Mouse (Mus musculus) heart, postnatal 10 days (tissue): Measurements from ENCODE around the gene Atp6v1e2. TPM values are rescaled to one million over a fixed set of nuclear protein-coding genes. Genes with fewer than 3 reads are reported as not detected.

Experiments used
- DNase-seq, 2 experiments: peaks; one replicate each; pipeline ENCODE4 v3.0.0; 2021
- intact Hi-C: fragments of 180-260 bp; cut with DNase I; formaldehyde crosslinking; loops from one replicate; pipeline ENCODE4 v1.15.1; 2025
- total RNA-seq, 2 experiments: library from RNA; stranded (reverse); gene quantifications; 2 replicates each; pipeline ENCODE4 v1.2.3; 2021

The Atp6v1e2 gene
- total RNA-seq, 2 experiments from 2014 or later, result not detected

DNA sequence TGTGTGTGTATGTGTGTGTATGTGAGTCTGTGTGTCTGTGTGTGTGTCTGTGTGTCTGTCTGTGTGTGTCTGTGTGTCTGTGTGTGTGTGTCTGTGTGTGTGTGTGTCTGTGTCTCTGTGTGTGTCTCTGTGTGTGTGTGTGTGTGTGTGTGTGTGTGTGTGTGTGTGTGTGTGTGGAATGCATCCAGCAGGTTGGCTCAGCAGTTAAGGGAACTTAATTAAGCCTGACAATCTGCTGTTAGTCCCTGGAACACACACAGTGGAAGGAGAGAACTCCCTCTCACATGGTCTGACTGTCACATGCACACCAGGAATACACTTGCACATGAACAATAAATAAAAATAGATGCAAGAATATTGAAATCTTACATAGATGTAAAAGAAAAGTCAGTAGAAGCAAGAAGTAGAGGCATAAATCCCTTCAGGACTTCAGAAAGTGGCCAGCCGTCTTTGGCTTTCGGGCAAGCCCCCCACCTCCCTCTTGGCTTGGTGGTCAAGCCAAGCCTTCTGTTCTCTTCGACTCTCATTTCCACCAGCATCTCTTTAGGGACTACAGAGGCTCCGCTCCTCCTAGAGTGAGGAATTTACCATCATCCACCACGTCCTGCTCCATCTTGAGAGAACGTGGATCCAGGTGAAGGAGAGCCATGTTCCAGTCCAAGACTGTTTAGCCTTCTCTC, 50.1 kb downstream of the Atp6v1e2 start:
- intact Hi-C loops, result no loop called here
- no peak for DNase-seq

DNA sequence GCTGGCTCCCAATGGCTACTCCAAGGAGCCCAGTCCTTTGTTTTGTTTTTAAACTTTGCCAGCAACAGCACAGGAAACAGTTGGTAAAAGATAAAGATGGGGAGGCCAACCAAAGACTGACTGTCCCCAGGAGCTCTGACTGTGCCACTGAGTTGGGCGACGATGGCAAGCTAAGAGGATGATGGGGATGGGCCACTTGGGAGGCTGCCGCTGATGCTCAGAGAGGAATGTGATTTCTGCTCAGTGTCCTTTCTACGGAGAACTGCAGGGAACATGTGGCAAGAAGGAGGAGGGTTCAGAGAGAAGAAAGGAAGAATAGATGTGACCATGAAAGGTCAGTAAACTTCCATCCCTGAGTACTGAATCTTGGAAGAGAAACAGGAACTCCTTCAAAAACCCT, 52.5 kb downstream of the Atp6v1e2 start:
- intact Hi-C loops, result no loop called here
- no peak for DNase-seq

Other genes with a start within 250 kb of the Atp6v1e2 start
- 100 to 1,000 TPM; 222 to 225 TPM for gene Epas1, start 194.2 kb downstream of the Atp6v1e2 start, total RNA-seq
- gene Tmem247, start 30.5 kb downstream of the Atp6v1e2 start, total RNA-seq, result not detected
- 100 to 1,000 TPM; 168 to 176 TPM for gene Rhoq, start 15.2 kb upstream of the Atp6v1e2 start, total RNA-seq
- 1 to 10 TPM; 4.7 to 6.4 TPM for gene Pigf, start 77.5 kb upstream of the Atp6v1e2 start, total RNA-seq
- 10 to 100 TPM; 49.5 to 49.6 TPM for gene Cript, start 77.7 kb upstream of the Atp6v1e2 start, total RNA-seq
- gene Socs5, start 159.8 kb upstream of the Atp6v1e2 start, total RNA-seq, result 10 to 100 TPM; 30.7 to 32.0 TPM